Mouse (Mus musculus) central nervous system, embryonic 14 days (tissue): ENCODE data around the gene Lypla2. TPM values are rescaled to one million over a fixed set of nuclear protein-coding genes. Genes with fewer than 3 reads are reported as not detected.

Experiments used
- polyA plus RNA-seq: library from polyadenylated mRNA; depleted of rRNA; stranded (reverse); fragments of >200 nt; gene quantifications from 2 replicates; pipeline ENCODE4 v1.2.3, GENCODE M21; 2012; rRNA removed

The Lypla2 gene
- polyA plus RNA-seq, result 170 and 172 TPM in 2 replicates

DNA sequence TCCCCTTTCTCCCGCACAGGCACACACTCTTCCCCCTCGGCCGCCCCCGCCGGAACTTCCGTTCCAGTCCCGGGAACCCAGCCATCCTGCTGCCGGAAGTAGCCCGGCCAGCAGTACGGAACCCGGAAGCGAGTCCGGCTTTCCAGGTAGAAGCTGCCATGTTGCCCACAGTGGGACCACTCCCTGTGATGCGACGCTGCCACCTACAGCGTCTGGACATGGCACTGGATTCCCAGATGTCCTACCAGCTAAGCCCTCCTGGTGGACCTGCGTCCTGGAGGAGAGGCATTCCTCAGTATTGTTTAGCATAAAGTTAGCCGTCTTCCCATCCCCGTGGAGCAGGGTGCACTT is at the start of gene Lypla2:
Gene Lypla2, minus strand, starts transcription at position 71 of the 351 bp plus-strand sequence.

DNA sequence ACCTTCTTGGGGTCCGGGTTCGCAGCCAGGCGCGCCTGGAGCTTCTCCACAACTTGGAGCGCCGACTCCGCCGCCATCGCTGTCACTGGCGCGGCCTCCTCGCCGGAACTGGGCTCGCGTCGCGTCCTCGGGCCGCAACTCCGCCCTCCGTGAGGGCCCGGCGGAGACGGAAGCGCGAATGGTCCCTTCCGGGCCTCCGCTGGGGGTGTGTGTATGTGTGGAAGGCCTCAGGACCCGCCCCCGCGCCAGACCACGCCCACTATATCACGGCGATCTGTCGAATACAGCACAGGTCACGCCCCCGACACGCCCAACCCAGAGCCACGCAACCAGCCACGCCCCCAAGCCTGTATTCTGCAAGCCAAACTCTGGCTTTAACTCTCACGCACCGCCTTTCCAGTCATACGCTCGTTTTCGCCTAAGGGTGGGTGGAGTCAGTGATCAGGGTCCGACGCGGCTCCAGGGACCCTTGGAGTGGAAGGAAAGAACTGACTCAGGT is 49.2 kb upstream of the Lypla2 start, which contains the start of gene Eloa:
Gene Eloa, minus strand, starts transcription at position 215 of the 499 bp plus-strand sequence.

DNA sequence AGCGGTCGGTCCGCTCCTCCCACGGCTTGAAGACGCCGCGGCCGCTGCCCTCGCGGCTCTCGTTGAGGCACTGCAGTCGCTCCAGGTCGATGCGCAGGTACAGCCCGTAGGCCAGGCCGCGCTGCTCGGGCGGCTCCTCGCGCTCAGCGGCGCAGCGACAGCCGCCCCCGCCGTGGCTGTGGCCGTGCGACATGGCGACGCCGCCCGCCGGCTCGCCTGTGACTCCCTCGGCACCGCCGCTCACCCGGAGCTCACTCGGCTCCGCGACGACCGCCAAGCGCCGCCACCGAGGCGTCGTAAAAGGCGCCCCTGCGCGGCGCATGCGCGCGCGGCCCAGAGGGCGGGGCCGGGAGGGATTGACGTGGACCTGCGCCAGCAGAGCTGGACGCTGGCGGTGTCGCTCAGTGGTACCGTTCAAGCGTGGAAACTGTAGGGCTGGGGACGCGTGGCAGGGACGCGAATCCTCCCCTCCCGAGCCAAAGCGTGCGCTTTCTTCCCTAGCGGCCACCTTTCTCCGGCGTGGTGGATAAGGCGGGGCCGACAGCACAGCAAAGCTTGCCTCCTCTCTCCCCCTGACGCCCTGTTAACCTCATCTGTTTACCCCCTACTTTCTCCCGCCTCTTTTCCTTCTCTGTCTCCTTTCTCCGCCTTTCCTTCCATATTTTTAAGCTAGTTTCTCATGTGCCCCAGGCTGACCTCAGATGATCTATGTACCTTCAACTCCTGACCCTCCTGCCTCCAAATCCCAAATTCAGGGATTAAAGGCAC is 14.7 kb upstream of the Lypla2 start, which contains the start of gene Pithd1:
Gene Pithd1, minus strand, starts transcription at position 322 of the 768 bp plus-strand sequence.

GRCm38 (mm10) chr4:135963457-135964193 is 8.8 kb downstream of the Lypla2 start, which contains the start of gene Gale:
Gale (plus strand) TSS chr4:135963727.

DNA sequence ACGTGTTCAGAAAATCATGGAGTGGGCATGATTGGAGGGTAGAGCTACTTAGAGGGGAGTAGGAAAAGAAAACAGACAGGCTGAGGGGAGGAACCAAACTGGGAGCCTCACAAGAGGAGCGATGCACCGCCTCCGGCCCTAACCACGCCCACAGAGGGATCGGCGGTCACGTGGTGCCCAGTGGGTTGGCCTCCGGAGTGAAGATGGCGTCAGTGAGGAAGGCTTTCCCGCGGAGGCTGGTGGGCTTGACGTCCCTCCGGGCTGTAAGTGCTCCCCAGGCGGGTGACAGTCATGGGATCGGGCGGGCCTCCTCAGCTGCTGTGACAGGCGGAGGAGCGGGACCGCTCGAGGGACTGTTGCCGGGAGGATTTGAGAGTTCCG is 26.2 kb downstream of the Lypla2 start, which contains the start of gene Hmgcl:
Gene Hmgcl, plus strand, starts transcription at position 171 of the 381 bp plus-strand sequence.

DNA sequence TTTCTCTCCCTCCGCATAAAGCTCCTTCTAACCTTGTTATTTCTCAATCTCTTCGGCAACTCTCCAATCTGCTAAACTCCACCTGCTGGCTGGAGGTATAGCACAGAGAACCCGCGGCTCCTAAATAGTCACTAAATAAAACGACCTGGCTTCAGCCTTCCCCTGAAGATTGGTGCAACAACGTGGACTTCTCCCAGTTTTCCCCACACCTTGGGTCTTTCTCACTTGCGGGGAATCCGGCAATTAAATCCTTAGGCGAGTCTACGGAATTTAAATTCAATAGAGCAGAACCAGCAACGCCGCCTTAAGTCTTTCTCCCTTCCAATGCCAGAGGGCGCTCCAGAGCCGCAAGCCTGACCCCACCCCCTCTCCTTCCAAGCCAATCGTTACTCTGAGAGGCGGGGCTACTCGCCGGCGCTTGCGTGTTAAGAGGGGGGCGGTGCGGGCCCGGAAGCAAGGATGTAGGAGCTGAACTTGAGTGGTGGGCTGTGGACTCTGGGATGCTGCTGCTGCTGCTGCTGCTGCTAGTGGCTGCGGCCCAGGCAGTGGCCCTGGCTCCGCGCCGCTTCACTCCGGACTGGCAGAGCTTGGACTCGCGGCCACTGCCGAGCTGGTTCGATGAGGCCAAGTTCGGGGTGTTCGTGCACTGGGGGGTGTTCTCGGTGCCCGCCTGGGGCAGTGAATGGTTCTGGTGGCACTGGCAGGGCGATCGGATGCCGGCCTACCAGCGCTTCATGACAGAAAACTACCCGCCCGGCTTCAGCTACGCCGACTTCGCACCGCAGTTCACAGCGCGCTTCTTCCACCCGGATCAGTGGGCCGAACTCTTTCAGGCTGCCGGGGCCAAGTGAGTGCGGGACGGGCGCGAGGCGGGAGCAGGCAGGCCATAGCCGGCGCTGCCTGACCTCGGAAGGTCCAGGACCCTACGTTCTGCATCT is 51.9 kb downstream of the Lypla2 start, which contains the start of gene Fuca1:
Gene Fuca1, plus strand, starts transcription at position 432 of the 938 bp plus-strand sequence.

Other genes with a start within 250 kb of the Lypla2 start
- gene Il22ra1, start 244.5 kb downstream of the Lypla2 start, polyA plus RNA-seq, result 0.07 and 0.21 TPM in 2 replicates
- 0.09 and 2.8 TPM in 2 replicates for gene Myom3, start 212.9 kb downstream of the Lypla2 start, polyA plus RNA-seq
- 130 and 148 TPM in 2 replicates for gene Srsf10, start 116.9 kb downstream of the Lypla2 start, polyA plus RNA-seq
- 93.9 and 98.5 TPM in 2 replicates for gene Pnrc2, start 98.8 kb downstream of the Lypla2 start, polyA plus RNA-seq
- 0.09 and 0.19 TPM in 2 replicates for gene Cnr2, start 77.2 kb downstream of the Lypla2 start, polyA plus RNA-seq
- gene Fuca1, start 51.9 kb downstream of the Lypla2 start, polyA plus RNA-seq, result 39.6 and 43.6 TPM in 2 replicates
- 50.2 and 56.2 TPM in 2 replicates for gene Hmgcl, start 26.2 kb downstream of the Lypla2 start, polyA plus RNA-seq
- gene Gale, start 8.9 kb downstream of the Lypla2 start, polyA plus RNA-seq, result 41.8 and 55.7 TPM in 2 replicates
- 49.7 and 50.1 TPM in 2 replicates for gene Pithd1, start 14.6 kb upstream of the Lypla2 start, polyA plus RNA-seq
- 20.4 and 21.3 TPM in 2 replicates for gene Eloa, start 49.1 kb upstream of the Lypla2 start, polyA plus RNA-seq
- gene Rpl11, start 80.8 kb upstream of the Lypla2 start, polyA plus RNA-seq, result 1,047 and 1,063 TPM in 2 replicates
- gene Id3, start 170.9 kb upstream of the Lypla2 start, polyA plus RNA-seq, result 115 and 144 TPM in 2 replicates
- 4.5 and 6.0 TPM in 2 replicates for gene E2f2, start 199.8 kb upstream of the Lypla2 start, polyA plus RNA-seq
- gene Asap3, start 233.7 kb upstream of the Lypla2 start, polyA plus RNA-seq, result 5.4 and 9.5 TPM in 2 replicates